10 mouse cellular contexts compared by ENCODE assay signal in genomic region chr7:16044531-16044930, GRCm38 (mm10). TPM values are rescaled to one million over a fixed set of nuclear protein-coding genes. Genes with fewer than 3 reads are reported as not detected.
DNase-seq lines count a peak whose midpoint lies in the region; ATAC-seq and TF ChIP-seq lines count a peak whose summit lies in the region.
"Had no signal": no experiment of that assay in that cellular context is flagged by ENCODE, and none has a peak within 500 bp of the region (broad histone marks: within the 10 kb centered on the region; RNA-seq: fewer than 3 reads in every experiment).

No protein-coding gene starts in this region.

- TF ChIP-seq CTCF in intestine, postnatal 0 days (IDR thresholded peaks at IDR 0.05; ENCODE audit: low read depth), result no peak

- WGBS in intestine, embryonic 15.5 days, result 43% methylated on average over 5 of the region's 5 CpGs
- WGBS in intestine, postnatal 0 days, result 51% methylated on average over 5 of the region's 5 CpGs
- WGBS in hindbrain, embryonic 15.5 days, result 30% methylated on average over 5 of the region's 5 CpGs
- WGBS in midbrain, embryonic 16.5 days, result 38% methylated on average over 5 of the region's 5 CpGs

- peak; percentile 39 for DNase-seq in embryo, embryonic 9.5 days (ENCODE audit: extremely low spot score)
- DNase-seq in c-Kit-positive CD71-positive TER-119-positive erythroid progenitor cells, embryonic 14.5 days (ENCODE audit: low spot score), result no peak
- DNase-seq in yolk sac, embryonic 10.5 days (ENCODE audit: low spot score), result no peak
- DNase-seq in left cerebral cortex, adult 18-20 months (ENCODE audit: low spot score in 2 of 2), result no peak
- DNase-seq: cerebellum, adult 9-11 months had no signal

- no peak overlapping the region for H3K9ac ChIP-seq in intestine, embryonic 15.5 days
- no peak overlapping the region for H3K9ac ChIP-seq in intestine, postnatal 0 days (ENCODE audit: low read depth, low read length)
- peak overlapping the region; percentile 18; the same call in 1 of the 2 replicates for H3K9ac ChIP-seq in hindbrain, embryonic 15.5 days
- no peak overlapping the region for H3K9ac ChIP-seq in midbrain, embryonic 16.5 days (ENCODE audit: low read depth, low read length)
- H3K9ac ChIP-seq: liver, embryonic 14.5 days had no signal

- H3K4me3 ChIP-seq in intestine, embryonic 15.5 days (replicated peaks), result no peak overlapping the region
- H3K4me3 ChIP-seq in intestine, postnatal 0 days (ENCODE audit: low read depth, low read length), result no peak overlapping the region
- no peak overlapping the region for H3K4me3 ChIP-seq in hindbrain, embryonic 15.5 days
- no peak overlapping the region for H3K4me3 ChIP-seq in midbrain, embryonic 16.5 days (ENCODE audit: low read depth, low read length)

- no peaks in the 10 kb centered on the region for H3K27me3 ChIP-seq in intestine, embryonic 15.5 days (replicated peaks)
- no peaks in the 10 kb centered on the region for H3K27me3 ChIP-seq in intestine, postnatal 0 days (replicated peaks; ENCODE audit: control insufficient read depth, insufficient read depth, low read length)
- H3K27me3 ChIP-seq in hindbrain, embryonic 15.5 days, result no peaks in the 10 kb centered on the region
- H3K27me3 ChIP-seq in midbrain, embryonic 16.5 days (ENCODE audit: control insufficient read depth, insufficient read depth, low read depth, low read length), result no peaks in the 10 kb centered on the region

- H3K4me1 ChIP-seq in intestine, embryonic 15.5 days (replicated peaks), result peaks cover 16% of the 10 kb centered on the region; the same call in 1 of the 2 replicates
- H3K4me1 ChIP-seq in intestine, postnatal 0 days (replicated peaks; ENCODE audit: control insufficient read depth, insufficient read depth, low read length), result peaks cover 14% of the 10 kb centered on the region; the same call in 1 of the 2 replicates
- peaks cover 50% of the 10 kb centered on the region for H3K4me1 ChIP-seq in hindbrain, embryonic 15.5 days (replicated peaks)
- H3K4me1 ChIP-seq in midbrain, embryonic 16.5 days (ENCODE audit: control insufficient read depth, insufficient read depth, low read length), result peaks cover 35% of the 10 kb centered on the region

- no peak for ATAC-seq in intestine, embryonic 15.5 days
- ATAC-seq in intestine, postnatal 0 days, result no peak
- no peak for ATAC-seq in hindbrain, embryonic 15.5 days (ENCODE audit: low FRiP score, low read depth)
- ATAC-seq in midbrain, embryonic 16.5 days, result no peak

- H3K4me2 ChIP-seq in intestine, embryonic 15.5 days (replicated peaks), result 0 out of 2 replicates have a peak overlapping the region, but pooled peaks have one; percentile 15
- H3K4me2 ChIP-seq in intestine, postnatal 0 days (replicated peaks; ENCODE audit: low read depth), result no peak overlapping the region
- peak overlapping the region; percentile 13 for H3K4me2 ChIP-seq in hindbrain, embryonic 15.5 days
- H3K4me2 ChIP-seq in midbrain, embryonic 16.5 days (ENCODE audit: low read length), result no peak overlapping the region; the same call in 1 of the 2 replicates

- no peaks in the 10 kb centered on the region for H3K9me3 ChIP-seq in intestine, embryonic 15.5 days
- no peaks in the 10 kb centered on the region for H3K9me3 ChIP-seq in intestine, postnatal 0 days (ENCODE audit: control insufficient read depth)
- no peaks in the 10 kb centered on the region for H3K9me3 ChIP-seq in hindbrain, embryonic 15.5 days
- no peaks in the 10 kb centered on the region for H3K9me3 ChIP-seq in midbrain, embryonic 16.5 days (replicated peaks; ENCODE audit: control insufficient read depth, low read length, poor library complexity, severe bottlenecking)

- no peaks in the 10 kb centered on the region for H3K36me3 ChIP-seq in intestine, embryonic 15.5 days
- H3K36me3 ChIP-seq in intestine, postnatal 0 days (ENCODE audit: control insufficient read depth, insufficient read depth), result no peaks in the 10 kb centered on the region
- no peaks in the 10 kb centered on the region for H3K36me3 ChIP-seq in hindbrain, embryonic 15.5 days
- H3K36me3 ChIP-seq in midbrain, embryonic 16.5 days (ENCODE audit: control insufficient read depth, insufficient read depth, low read length), result no peaks in the 10 kb centered on the region

- H3K27ac ChIP-seq in intestine, embryonic 15.5 days, result no peak overlapping the region
- no peak overlapping the region for H3K27ac ChIP-seq in intestine, postnatal 0 days (ENCODE audit: low read depth, low read length)
- H3K27ac ChIP-seq in hindbrain, embryonic 15.5 days (replicated peaks), result no peak overlapping the region
- peak overlapping the region; percentile 53; the same call in 1 of the 2 replicates for H3K27ac ChIP-seq in midbrain, embryonic 16.5 days (ENCODE audit: low read length)

RNA-seq across cellular contexts. Expression of gene Bicra, which starts 3.2 kb away (rescaled TPM):
- polyA plus RNA-seq in intestine, embryonic 15.5 days (2015; fragmentation: Nextera tagmentation; extraction: Ambion mirVana), result 4.9 and 5.4 TPM in 2 replicates
- polyA plus RNA-seq in intestine, postnatal 0 days (2015; fragmentation: Nextera tagmentation; extraction: Ambion mirVana), result 1.6 and 1.7 TPM in 2 replicates
- polyA plus RNA-seq in hindbrain, embryonic 15.5 days (2015; fragmentation: Nextera tagmentation; extraction: Ambion mirVana), result 7.5 and 8.7 TPM in 2 replicates
- polyA plus RNA-seq in midbrain, embryonic 16.5 days (2015; fragmentation: Nextera tagmentation; extraction: Ambion mirVana), result 5.9 and 7.7 TPM in 2 replicates
- total RNA-seq in left cerebral cortex, adult 18-20 months (2021), result 10 to 100 TPM; 11.8 to 13.9 TPM

RNA-seq across cellular contexts. Expression of gene Zfp541, which starts 17.1 kb away (rescaled TPM):
- 0.03 and 0.06 TPM in 2 replicates for polyA plus RNA-seq in intestine, embryonic 15.5 days (2015; fragmentation: Nextera tagmentation; extraction: Ambion mirVana)
- 0.14 TPM in 1 of 2 replicates, not detected in the other for polyA plus RNA-seq in intestine, postnatal 0 days (2015; fragmentation: Nextera tagmentation; extraction: Ambion mirVana)
- 0.06 and 0.26 TPM in 2 replicates for polyA plus RNA-seq in hindbrain, embryonic 15.5 days (2015; fragmentation: Nextera tagmentation; extraction: Ambion mirVana)
- 0.14 and 0.15 TPM in 2 replicates for polyA plus RNA-seq in midbrain, embryonic 16.5 days (2015; fragmentation: Nextera tagmentation; extraction: Ambion mirVana)
- under 1 TPM; 0.66 to 0.70 TPM for total RNA-seq in left cerebral cortex, adult 18-20 months (2021)

RNA-seq across cellular contexts. Expression of gene Napa, which starts 53.7 kb away (rescaled TPM):
- polyA plus RNA-seq in intestine, embryonic 15.5 days (2015; fragmentation: Nextera tagmentation; extraction: Ambion mirVana), result 186 and 194 TPM in 2 replicates
- 201 and 204 TPM in 2 replicates for polyA plus RNA-seq in intestine, postnatal 0 days (2015; fragmentation: Nextera tagmentation; extraction: Ambion mirVana)
- polyA plus RNA-seq in hindbrain, embryonic 15.5 days (2015; fragmentation: Nextera tagmentation; extraction: Ambion mirVana), result 218 and 239 TPM in 2 replicates
- polyA plus RNA-seq in midbrain, embryonic 16.5 days (2015; fragmentation: Nextera tagmentation; extraction: Ambion mirVana), result 218 and 245 TPM in 2 replicates
- 100 to 1,000 TPM; 277 to 292 TPM for total RNA-seq in left cerebral cortex, adult 18-20 months (2021)

Comparison
In these comparisons a context has a peak if more than half of its experiments do, and no peak if none do; other contexts are left out.
1. H3K4me2 ChIP-seq: peak in intestine, embryonic 15.5 days (single experiment) and hindbrain, embryonic 15.5 days (single experiment); none in intestine, postnatal 0 days (single experiment) and midbrain, embryonic 16.5 days (single experiment).